Mouse (Mus musculus) heart, postnatal 4 days (tissue): ENCODE data around the gene 1810065E05Rik. TPM values are rescaled to one million over a fixed set of nuclear protein-coding genes. Genes with fewer than 3 reads are reported as not detected.

Source experiments
- DNase-seq: peaks from one replicate; pipeline ENCODE4 v3.0.0; 2021
- total RNA-seq, 2 experiments: library from RNA; stranded (reverse); gene quantifications; 2 replicates each; pipeline ENCODE4 v1.2.3; 2021

1810065E05Rik gene
- not detected for total RNA-seq

- no peak for DNase-seq
Measured at GRCm38 (mm10) chr11:58420815-58421214, at the start of gene 1810065E05Rik. Gene 1810065E05Rik, plus strand, starts transcription at chr11:58421111.

- no peak for DNase-seq
Measured at GRCm38 (mm10) chr11:58377273-58377672, 43.6 kb upstream of the 1810065E05Rik start.

GRCm38 (mm10) chr11:58377686-58378085 is 43.2 kb upstream of the 1810065E05Rik start:
- no peak for DNase-seq

- DNase-seq: no peak
Measured at GRCm38 (mm10) chr11:58378763-58379278, 42.1 kb upstream of the 1810065E05Rik start, which contains the start of gene Lypd8. Gene Lypd8, plus strand, starts transcription at chr11:58379043.

- DNase-seq: no peak
Measured at GRCm38 (mm10) chr11:58379516-58379915, 41.4 kb upstream of the 1810065E05Rik start.

GRCm38 (mm10) chr11:58382471-58382870 is 38.4 kb upstream of the 1810065E05Rik start:
- no peak for DNase-seq

GRCm38 (mm10) chr11:58399985-58400645 is 20.8 kb upstream of the 1810065E05Rik start:
- no peak for DNase-seq

GRCm38 (mm10) chr11:58400655-58401054 is 20.3 kb upstream of the 1810065E05Rik start:
- no peak for DNase-seq

GRCm38 (mm10) chr11:58408066-58408465 is 12.8 kb upstream of the 1810065E05Rik start:
- DNase-seq: no peak

GRCm38 (mm10) chr11:58418336-58418735 is 2.6 kb upstream of the 1810065E05Rik start:
- no peak for DNase-seq

- DNase-seq: no peak
Measured at GRCm38 (mm10) chr11:58432259-58432658, 11.3 kb downstream of the 1810065E05Rik start, which contains the start of gene Gm12253. Gene Gm12253, plus strand, starts transcription at chr11:58432559.

- DNase-seq: no peak
Measured at GRCm38 (mm10) chr11:58437866-58438265, 17.0 kb downstream of the 1810065E05Rik start.

- DNase-seq: no peak
Measured at GRCm38 (mm10) chr11:58452759-58453158, 31.8 kb downstream of the 1810065E05Rik start, which contains the start of gene Lypd9. Gene Lypd9, minus strand, starts transcription at chr11:58452923.

- no peak for DNase-seq
Measured at GRCm38 (mm10) chr11:58453592-58453991, 32.7 kb downstream of the 1810065E05Rik start.

GRCm38 (mm10) chr11:58462170-58462569 is 41.3 kb downstream of the 1810065E05Rik start, which contains the start of gene Olfr30:
Gene Olfr30, minus strand, starts transcription at chr11:58462270.
- DNase-seq: no peak

Other genes with a start within 250 kb of the 1810065E05Rik start
- gene Mrpl22, start 249.4 kb upstream of the 1810065E05Rik start, total RNA-seq: 10 to 100 TPM; 50.1 to 54.3 TPM
- 1 to 10 TPM; 4.8 to 4.9 TPM for gene Igtp, start 221.6 kb upstream of the 1810065E05Rik start, total RNA-seq
- 1 to 10 TPM; 4.4 to 4.8 TPM for gene Irgm2, start 221.5 kb upstream of the 1810065E05Rik start, total RNA-seq
- not detected for gene 4930438A08Rik, start 146.3 kb upstream of the 1810065E05Rik start, total RNA-seq
- gene Zfp692, start 114.0 kb upstream of the 1810065E05Rik start, total RNA-seq: 1 to 10 TPM; 4.2 to 6.6 TPM
- 10 to 100 TPM; 37.5 to 44.2 TPM for gene Zfp672, start 90.8 kb upstream of the 1810065E05Rik start, total RNA-seq
- 10 to 100 TPM; 38.5 to 51.5 TPM for gene Sh3bp5l, start 90.4 kb upstream of the 1810065E05Rik start, total RNA-seq
- gene Lypd8, start 42.1 kb upstream of the 1810065E05Rik start, total RNA-seq: not detected
- not detected for gene Gm12253, start 11.4 kb downstream of the 1810065E05Rik start, total RNA-seq
- gene Lypd9, start 31.8 kb downstream of the 1810065E05Rik start, total RNA-seq: not detected
- not detected for gene Olfr30, start 41.2 kb downstream of the 1810065E05Rik start, total RNA-seq
- gene Olfr332, start 71.4 kb downstream of the 1810065E05Rik start, total RNA-seq: not detected
- gene Olfr331, start 81.5 kb downstream of the 1810065E05Rik start, total RNA-seq: not detected
- not detected for gene Olfr330, start 113.7 kb downstream of the 1810065E05Rik start, total RNA-seq
- gene Olfr329-ps, start 125.3 kb downstream of the 1810065E05Rik start, total RNA-seq: not detected
- under 1 TPM in 1 of 2 experiments, not detected in 1; 0.09 TPM for gene Olfr328, start 134.5 kb downstream of the 1810065E05Rik start, total RNA-seq
- gene Olfr224, start 149.4 kb downstream of the 1810065E05Rik start, total RNA-seq: not detected
- gene Olfr325, start 156.6 kb downstream of the 1810065E05Rik start, total RNA-seq: not detected
- gene Olfr324, start 174.0 kb downstream of the 1810065E05Rik start, total RNA-seq: not detected
- not detected for gene 2210407C18Rik, start 195.0 kb downstream of the 1810065E05Rik start, total RNA-seq
- not detected for gene Olfr323, start 209.4 kb downstream of the 1810065E05Rik start, total RNA-seq
- gene Trim58, start 219.4 kb downstream of the 1810065E05Rik start, total RNA-seq: under 1 TPM in 1 of 2 experiments, not detected in 1; 0.23 TPM
- not detected for gene Olfr322, start 237.7 kb downstream of the 1810065E05Rik start, total RNA-seq